Mouse (Mus musculus) embryonic facial prominence, embryonic 13.5 days (tissue): Measurements from ENCODE around the gene Gse1. TPM values are rescaled to one million over a fixed set of nuclear protein-coding genes. Genes with fewer than 3 reads are reported as not detected.

Experiments used
- ATAC-seq: fragments of 200-750 bp; cut with Nextera tagmentation; 2 replicates; pipeline ENCODE4 v1.8.0; 2017; ENCODE audit warnings: low read depth; ENCODE audit not compliant: insufficient number of reproducible peaks, insufficient read depth, low FRiP score, low TSS enrichment
- H3K27ac ChIP-seq: fragments of 300-500 bp; sonication (generic); 2 replicates; pipeline ENCODE4 v1.5.1; 2015; ENCODE audit warnings: moderate library complexity, mild to moderate bottlenecking, inconsistent platforms
- H3K27me3 ChIP-seq: fragments of 300-500 bp; sonication (generic); 2 replicates; pipeline ENCODE4 v1.6.1; 2015; ENCODE audit warnings: mild to moderate bottlenecking, inconsistent platforms
- H3K36me3 ChIP-seq: fragments of 300-500 bp; sonication (generic); 2 replicates; pipeline ENCODE4 v1.6.1; 2015; ENCODE audit warnings: mild to moderate bottlenecking, inconsistent platforms
- H3K4me1 ChIP-seq: fragments of 300-500 bp; sonication (generic); 2 replicates; pipeline ENCODE4 v1.6.1; 2015; ENCODE audit warnings: inconsistent platforms
- H3K4me2 ChIP-seq: fragments of 300-500 bp; sonication (generic); 2 replicates; pipeline ENCODE4 v1.6.1; 2015; ENCODE audit warnings: moderate library complexity, mild to moderate bottlenecking, inconsistent platforms
- H3K4me3 ChIP-seq: fragments of 300-500 bp; sonication (generic); 2 replicates; pipeline ENCODE4 v1.5.1; 2015; ENCODE audit warnings: mild to moderate bottlenecking, inconsistent platforms
- H3K9ac ChIP-seq: fragments of 300-500 bp; sonication (generic); 2 replicates; pipeline ENCODE4 v1.6.1; 2015; ENCODE audit warnings: mild to moderate bottlenecking, inconsistent platforms
- H3K9me3 ChIP-seq: fragments of 300-500 bp; sonication (generic); 2 replicates; pipeline ENCODE4 v1.6.1; 2016; ENCODE audit warnings: inconsistent platforms
- WGBS: fragments of 180-500 bp; shearing (Covaris S2); methylation state at CpG from one replicate; pipeline ENCODE4 v1.1.7; 2015; ENCODE audit warnings: mixed read lengths; 5-methylcytosine and 5-hydroxymethylcytosine counted together
- polyA plus RNA-seq: library from polyadenylated mRNA; unstranded; fragments of >200 nt; fragmentation: Nextera tagmentation; extraction: Ambion mirVana; gene quantifications from 2 replicates; pipeline ENCODE4 v1.2.1, GENCODE M21; 2015

Gene Gse1
- polyA plus RNA-seq, 1 experiment from 2014 or later = 8.6 TPM

- Histone ChIP-seq H3K4me2 (no peak overlapping the region), H3K4me3 (no peak overlapping the region), H3K9ac (no peak overlapping the region), H3K36me3 (no peaks in the 10 kb centered on the region), H3K27me3 (no peaks in the 10 kb centered on the region), H3K4me1 (peaks cover 46% of the 10 kb centered on the region), H3K27ac (no peak overlapping the region), H3K9me3 (no peaks in the 10 kb centered on the region)
- no peak for ATAC-seq
- 50% methylated on average over 6 of the region's 6 CpGs for WGBS
Measured at GRCm38 (mm10) chr8:120383713-120384112, 155.5 kb downstream of the Gse1 start.

DNA sequence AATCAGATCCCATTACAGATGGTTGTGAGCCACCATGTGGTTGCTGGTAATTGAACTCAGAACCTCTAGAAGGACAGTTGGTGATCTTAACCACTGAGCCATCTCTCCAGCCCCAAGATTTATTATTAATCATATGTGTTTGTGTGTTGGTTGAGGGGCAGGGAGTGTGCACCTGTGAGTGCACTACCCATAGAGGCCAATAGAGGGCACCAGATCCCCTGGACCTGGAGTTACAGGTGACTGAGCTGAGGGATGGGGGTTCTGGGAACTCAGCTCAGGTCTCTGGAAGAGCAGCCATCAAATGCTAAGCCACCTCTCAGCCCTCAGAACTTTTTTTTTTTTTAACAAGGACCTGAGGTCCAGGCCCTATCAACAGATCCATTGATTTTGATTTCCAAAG lies 156.5 kb downstream of the Gse1 start:
- Histone ChIP-seq H3K4me3 (no peak overlapping the region), H3K27me3 (no peaks in the 10 kb centered on the region), H3K36me3 (no peaks in the 10 kb centered on the region), H3K9ac (no peak overlapping the region), H3K9me3 (no peaks in the 10 kb centered on the region), H3K4me1 (peaks cover 41% of the 10 kb centered on the region), H3K27ac (no peak overlapping the region), H3K4me2 (no peak overlapping the region)
- ATAC-seq = no peak

- 94% methylated on average over 6 of the region's 6 CpGs for WGBS
- Histone ChIP-seq H3K4me3 (no peak overlapping the region), H3K4me1 (peaks cover 36% of the 10 kb centered on the region), H3K4me2 (no peak overlapping the region), H3K27me3 (no peaks in the 10 kb centered on the region), H3K9ac (no peak overlapping the region), H3K36me3 (no peaks in the 10 kb centered on the region), H3K9me3 (no peaks in the 10 kb centered on the region), H3K27ac (no peak overlapping the region)
- ATAC-seq = no peak
Measured at GRCm38 (mm10) chr8:120388246-120388645, 160.0 kb downstream of the Gse1 start.

DNA sequence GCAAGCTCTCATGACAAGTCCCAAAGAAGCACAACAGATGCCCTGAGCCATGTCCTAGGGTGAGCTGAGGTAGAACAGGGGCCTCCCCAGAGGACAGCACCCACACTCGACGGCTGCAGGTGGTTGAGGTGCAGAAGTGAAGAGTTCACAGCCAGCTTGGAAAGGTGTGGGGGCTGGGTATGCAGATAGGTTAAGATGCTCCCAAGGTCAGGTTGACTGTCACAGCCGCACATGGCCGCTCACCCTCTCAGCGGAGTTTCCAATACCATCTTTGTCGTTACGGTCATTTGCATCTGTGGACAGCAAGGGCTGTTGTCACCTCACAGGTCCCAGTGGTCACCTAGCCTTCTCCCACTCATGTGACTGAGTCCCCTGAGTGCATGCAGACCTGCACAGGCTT lies 162.3 kb downstream of the Gse1 start:
- WGBS = 88% methylated on average over 7 of the region's 7 CpGs
- H3K27ac ChIP-seq = no peak overlapping the region
- no peak overlapping the region for H3K9ac ChIP-seq
- H3K27me3 ChIP-seq = no peaks in the 10 kb centered on the region
- H3K4me3 ChIP-seq = no peak overlapping the region
- H3K4me2 ChIP-seq = no peak overlapping the region
- no peaks in the 10 kb centered on the region for H3K9me3 ChIP-seq
- H3K4me1 ChIP-seq = peaks cover 45% of the 10 kb centered on the region
- H3K36me3 ChIP-seq = no peaks in the 10 kb centered on the region
- ATAC-seq = no peak

DNA sequence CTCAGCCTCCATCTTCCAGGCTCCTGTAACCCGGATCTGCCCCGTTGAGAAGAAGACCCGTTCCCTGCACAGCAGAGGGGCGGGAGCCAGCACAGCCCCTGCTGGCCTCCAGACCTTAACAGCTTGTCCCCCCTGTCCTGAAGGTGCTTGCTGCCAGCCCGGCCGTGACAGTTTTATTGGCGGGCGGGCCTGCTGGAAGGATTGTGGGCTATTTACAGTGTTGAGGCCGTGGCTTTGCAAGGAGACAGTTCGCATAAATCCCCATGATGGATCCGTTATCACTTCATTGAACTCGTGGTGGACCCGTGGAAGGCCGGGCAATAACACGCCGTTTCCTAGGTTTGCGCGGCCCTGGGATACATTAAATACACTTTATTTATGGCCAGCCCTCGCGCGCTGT lies 163.6 kb downstream of the Gse1 start:
- Histone ChIP-seq H3K9me3 (no peaks in the 10 kb centered on the region), H3K4me1 (peaks cover 48% of the 10 kb centered on the region), H3K36me3 (no peaks in the 10 kb centered on the region), H3K4me2 (no peak overlapping the region), H3K9ac (no peak overlapping the region), H3K4me3 (no peak overlapping the region), H3K27me3 (no peaks in the 10 kb centered on the region), H3K27ac (0 out of 2 replicates have a peak overlapping the region, but pooled peaks have one; percentile 11)
- ATAC-seq = no peak
- WGBS = 83% methylated on average over 21 of the region's 21 CpGs

DNA sequence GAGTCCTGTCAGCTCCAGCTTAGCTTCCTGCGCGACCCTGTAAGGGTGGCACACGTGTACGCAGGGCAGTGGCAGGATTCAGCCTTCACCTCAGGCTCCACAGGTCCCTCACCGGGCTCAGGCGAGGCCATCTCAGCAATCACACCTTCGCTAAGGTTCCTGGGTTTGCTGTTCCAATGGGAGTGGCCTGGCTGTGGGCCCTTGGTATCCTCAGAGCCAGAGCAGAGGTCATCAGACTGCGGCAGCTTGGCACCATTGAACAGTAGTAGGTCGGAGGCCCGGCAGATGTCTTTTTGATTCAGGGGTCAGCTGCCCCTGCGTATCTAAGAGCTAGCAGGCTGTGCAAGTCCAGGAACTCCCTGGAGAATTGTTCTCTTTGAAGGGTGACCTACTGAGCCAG lies 164.8 kb downstream of the Gse1 start:
- Histone ChIP-seq H3K4me3 (no peak overlapping the region), H3K27ac (no peak overlapping the region), H3K4me2 (no peak overlapping the region), H3K36me3 (no peaks in the 10 kb centered on the region), H3K9ac (no peak overlapping the region), H3K27me3 (no peaks in the 10 kb centered on the region), H3K9me3 (no peaks in the 10 kb centered on the region), H3K4me1 (peaks cover 60% of the 10 kb centered on the region)
- no peak for ATAC-seq
- WGBS = 89% methylated on average over 11 of the region's 11 CpGs

GRCm38 (mm10) chr8:120393871-120394275 lies 165.6 kb downstream of the Gse1 start:
- WGBS = 69% methylated on average over 9 of the region's 9 CpGs
- Histone ChIP-seq H3K27ac (peak overlapping the region; percentile 35), H3K27me3 (no peaks in the 10 kb centered on the region), H3K9ac (no peak overlapping the region), H3K4me3 (no peak overlapping the region), H3K36me3 (no peaks in the 10 kb centered on the region), H3K9me3 (no peaks in the 10 kb centered on the region), H3K4me2 (no peak overlapping the region), H3K4me1 (peaks cover 68% of the 10 kb centered on the region)
- ATAC-seq = no peak

- Histone ChIP-seq H3K4me2 (no peak overlapping the region), H3K4me1 (peaks cover 75% of the 10 kb centered on the region), H3K27ac (no peak overlapping the region), H3K4me3 (no peak overlapping the region), H3K27me3 (no peaks in the 10 kb centered on the region), H3K9ac (no peak overlapping the region), H3K36me3 (no peaks in the 10 kb centered on the region), H3K9me3 (no peaks in the 10 kb centered on the region)
- ATAC-seq = no peak
- WGBS = 91% methylated on average over 3 of the region's 3 CpGs
Measured at GRCm38 (mm10) chr8:120395892-120396291, 167.6 kb downstream of the Gse1 start.

DNA sequence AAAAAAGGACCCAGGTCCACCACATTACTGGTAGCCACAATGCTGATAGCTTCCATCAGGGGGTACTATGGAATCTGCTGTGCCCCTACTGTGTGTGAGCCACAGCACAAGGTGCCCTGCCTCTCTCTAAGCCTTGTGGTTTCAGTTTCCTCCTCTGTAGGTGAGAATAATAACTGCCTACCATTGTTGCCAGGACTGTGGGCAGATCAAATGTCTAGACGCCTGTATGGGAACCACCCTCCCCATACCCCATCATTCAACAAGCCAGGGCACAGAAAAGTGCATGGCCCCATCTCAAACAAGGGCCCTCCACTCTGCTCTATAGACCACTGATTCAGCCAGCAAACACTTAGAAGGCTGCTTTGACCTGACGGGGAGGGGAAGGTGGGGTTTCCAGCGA lies 168.5 kb downstream of the Gse1 start:
- Histone ChIP-seq H3K27me3 (no peaks in the 10 kb centered on the region), H3K27ac (peak overlapping the region; percentile 62), H3K9ac (no peak overlapping the region), H3K36me3 (no peaks in the 10 kb centered on the region), H3K4me2 (no peak overlapping the region), H3K4me1 (peaks cover 66% of the 10 kb centered on the region), H3K4me3 (no peak overlapping the region), H3K9me3 (no peaks in the 10 kb centered on the region)
- ATAC-seq = no peak
- 26% methylated on average over 3 of the region's 3 CpGs for WGBS

DNA sequence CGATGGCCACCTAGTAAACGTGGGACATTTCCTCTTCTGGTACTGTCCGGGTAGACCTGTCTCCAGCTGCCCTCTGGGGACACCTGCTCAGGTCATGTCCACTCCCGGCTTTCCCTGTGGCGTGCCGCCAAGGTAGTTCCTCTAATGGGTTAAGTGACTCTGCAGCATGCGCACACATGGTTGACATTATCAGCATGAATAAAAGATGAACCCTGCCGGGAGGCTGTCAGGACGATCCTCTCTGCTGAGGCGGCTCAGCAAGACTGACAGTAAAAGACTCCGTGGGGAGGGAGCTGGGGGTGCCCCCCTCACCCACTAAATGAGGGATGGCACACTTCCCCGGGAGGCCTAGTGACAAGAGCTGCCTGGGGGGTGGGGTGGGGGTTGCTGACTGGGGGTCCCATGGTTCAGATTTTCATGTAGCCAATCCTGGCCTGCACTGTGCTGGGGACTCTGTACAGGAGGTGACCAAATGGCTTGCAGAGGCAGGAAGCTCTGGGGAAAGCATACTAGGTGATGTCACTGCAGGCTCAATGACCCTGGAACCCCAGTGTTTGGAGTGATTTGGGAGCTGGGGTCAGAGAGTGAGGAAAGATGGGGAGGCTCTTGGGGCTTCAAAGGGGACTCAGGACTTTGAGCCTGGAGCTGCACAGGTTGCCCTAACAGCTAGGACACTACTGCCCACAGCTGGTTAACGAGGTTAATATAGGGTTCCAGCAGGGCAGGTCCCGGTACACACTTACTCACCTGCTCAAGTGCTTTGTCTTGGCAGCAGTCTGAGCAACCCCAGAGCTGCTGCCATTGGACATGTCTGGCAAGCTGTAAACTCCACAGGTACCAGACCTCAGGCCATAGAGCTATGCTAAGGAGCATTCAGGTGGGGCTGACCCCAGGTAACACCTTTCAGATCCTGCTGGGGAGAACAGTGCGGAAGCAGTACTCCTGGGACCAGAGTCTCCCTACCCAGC lies 169.5 kb downstream of the Gse1 start:
- WGBS = 27% methylated on average over 15 of the region's 15 CpGs
- Histone ChIP-seq H3K9ac (peak overlapping the region; percentile 12; the same call in 1 of the 2 replicates), H3K36me3 (no peaks in the 10 kb centered on the region), H3K27ac (peak overlapping the region; percentile 62), H3K4me3 (no peak overlapping the region), H3K27me3 (no peaks in the 10 kb centered on the region), H3K4me2 (peak overlapping the region; percentile 35), H3K9me3 (no peaks in the 10 kb centered on the region), H3K4me1 (peaks cover 62% of the 10 kb centered on the region)
- ATAC-seq = no peak

- Histone ChIP-seq H3K9ac (0 out of 2 replicates have a peak overlapping the region, but pooled peaks have one; percentile 40), H3K4me1 (peaks cover 48% of the 10 kb centered on the region), H3K4me3 (no peak overlapping the region), H3K27me3 (no peaks in the 10 kb centered on the region), H3K9me3 (no peaks in the 10 kb centered on the region), H3K36me3 (no peaks in the 10 kb centered on the region), H3K4me2 (peak overlapping the region; percentile 22), H3K27ac (0 out of 2 replicates have a peak overlapping the region, but pooled peaks have one; percentile 8)
- WGBS = 48% methylated on average over 33 of the region's 33 CpGs
- no peak for ATAC-seq
Measured at GRCm38 (mm10) chr8:120399212-120399934, 171.1 kb downstream of the Gse1 start.

GRCm38 (mm10) chr8:120401216-120401615 lies 173.0 kb downstream of the Gse1 start:
- H3K27me3 ChIP-seq = no peaks in the 10 kb centered on the region
- 87% methylated on average over 2 of the region's 2 CpGs for WGBS
- no peak overlapping the region for H3K4me3 ChIP-seq

More at GRCm38 (mm10) chr8:120401216-120401615, 173.0 kb downstream of the Gse1 start:
- H3K4me1 ChIP-seq = peaks cover 44% of the 10 kb centered on the region
- H3K27ac ChIP-seq = no peak overlapping the region
- H3K9me3 ChIP-seq = no peaks in the 10 kb centered on the region
- no peak for ATAC-seq
- no peaks in the 10 kb centered on the region for H3K36me3 ChIP-seq
- no peak overlapping the region for H3K9ac ChIP-seq
- H3K4me2 ChIP-seq = no peak overlapping the region
